Mouse (Mus musculus): ENCODE results near the gene Palm3.

DNA sequence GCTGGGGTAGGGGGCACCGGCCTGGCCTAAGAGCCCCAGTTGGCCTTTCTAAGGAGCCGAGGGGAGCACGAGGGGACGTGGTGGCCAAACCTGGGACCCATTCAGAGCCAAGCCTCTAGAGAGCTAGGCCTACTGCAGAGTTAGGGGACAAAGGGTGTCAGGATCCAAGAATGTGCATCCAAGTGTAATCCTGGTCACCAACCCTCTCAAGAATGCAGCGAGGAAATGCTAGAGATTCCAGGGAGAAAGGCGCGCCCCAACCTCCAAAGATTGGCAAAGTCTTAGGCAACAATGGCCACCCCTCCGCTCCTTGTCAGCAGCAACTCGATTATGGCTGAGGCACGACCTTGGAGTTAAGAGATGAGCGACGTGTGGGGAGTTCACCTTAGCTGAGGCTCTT is 298 bp downstream of the Palm3 start:
- TF ChIP-seq POLR2A (IDR thresholded peaks at IDR 0.05; ENCODE audit: borderline replicate concordance, control insufficient read depth, low read depth, low read length): no peak
- no peak for TF ChIP-seq CTCF (IDR thresholded peaks at IDR 0.05; ENCODE audit: control insufficient read depth, insufficient read depth, low read length)

Data from bone marrow, adult 2 months (tissue).